Mouse (Mus musculus) adrenal gland, postnatal 10 days (tissue): ENCODE data around the gene Ctsk. TPM values are rescaled to one million over a fixed set of nuclear protein-coding genes. Genes with fewer than 3 reads are reported as not detected.
"Not testable (repeated sequence)": the region's sequence is repeated elsewhere in the genome, so short reads cannot be mapped to it uniquely, and the experiment has no call there.

ENCODE experiments used
- DNase-seq: peaks from one replicate; pipeline ENCODE4 v3.0.0; 2021; ENCODE audit warnings: mixed read lengths
- total RNA-seq, 2 experiments: library from RNA; stranded (reverse); gene quantifications; 2 replicates each; pipeline ENCODE4 v1.2.3; 2021

Ctsk gene
- total RNA-seq, 2 experiments from 2014 or later, result 15.1 to 58.9 TPM

- no peak for DNase-seq
Measured at GRCm38 (mm10) chr3:95524673-95525072, 25.6 kb downstream of the Ctsk start.

- DNase-seq, result no peak
Measured at GRCm38 (mm10) chr3:95526111-95526510, 27.1 kb downstream of the Ctsk start.

- no peak for DNase-seq
Measured at GRCm38 (mm10) chr3:95526622-95527211, 27.7 kb downstream of the Ctsk start, which contains the start of gene Ctss. Gene Ctss, plus strand, starts transcription at chr3:95526786.

GRCm38 (mm10) chr3:95529814-95530213 lies 30.8 kb downstream of the Ctsk start:
- no peak for DNase-seq

- no peak for DNase-seq
Measured at GRCm38 (mm10) chr3:95531025-95531424, 32.0 kb downstream of the Ctsk start.

- DNase-seq, result no peak
Measured at GRCm38 (mm10) chr3:95533364-95533763, 34.3 kb downstream of the Ctsk start.

GRCm38 (mm10) chr3:95534927-95535326 lies 35.9 kb downstream of the Ctsk start:
- no peak for DNase-seq

- DNase-seq, result no peak
Measured at GRCm38 (mm10) chr3:95538936-95539335, 39.9 kb downstream of the Ctsk start.

GRCm38 (mm10) chr3:95539837-95540236 lies 40.8 kb downstream of the Ctsk start:
- DNase-seq, result no peak

- not testable (repeated sequence) for DNase-seq
Measured at GRCm38 (mm10) chr3:95541186-95541585, 42.1 kb downstream of the Ctsk start.

GRCm38 (mm10) chr3:95542171-95542570 lies 43.1 kb downstream of the Ctsk start:
- no peak for DNase-seq

GRCm38 (mm10) chr3:95542981-95543380 lies 43.9 kb downstream of the Ctsk start:
- no peak for DNase-seq

GRCm38 (mm10) chr3:95550176-95550575 lies 51.1 kb downstream of the Ctsk start:
- no peak for DNase-seq

- peak; percentile 12 for DNase-seq
Measured at GRCm38 (mm10) chr3:95553986-95554385, 54.9 kb downstream of the Ctsk start.

Other genes with a start within 250 kb of the Ctsk start
- gene Bnipl, start 248.1 kb upstream of the Ctsk start, total RNA-seq, result under 1 TPM in 1 of 2 experiments, not detected in 1; 0.42 TPM
- gene Mindy1, start 217.9 kb upstream of the Ctsk start, total RNA-seq, result 10 to 100 TPM; 71.2 to 78.1 TPM
- gene Prune1, start 217.2 kb upstream of the Ctsk start, total RNA-seq, result 10 to 100 TPM; 22.2 to 27.9 TPM
- 1 to 10 TPM; 1.1 to 1.3 TPM for gene Anxa9, start 192.1 kb upstream of the Ctsk start, total RNA-seq
- gene Cers2, start 184.5 kb upstream of the Ctsk start, total RNA-seq, result 100 to 1,000 TPM; 138 to 147 TPM
- 10 to 100 TPM; 23.8 to 30.8 TPM for gene Setdb1, start 142.1 kb upstream of the Ctsk start, total RNA-seq
- not detected for gene 4930558C23Rik, start 96.4 kb upstream of the Ctsk start, total RNA-seq
- 10 to 100 TPM; 53.4 to 64.5 TPM for gene Arnt, start 64.9 kb upstream of the Ctsk start, total RNA-seq
- gene Ctss, start 27.5 kb downstream of the Ctsk start, total RNA-seq, result 10 to 100 TPM; 18.8 to 23.5 TPM
- not detected for gene Hormad1, start 60.4 kb downstream of the Ctsk start, total RNA-seq
- 10 to 100 TPM; 31.9 to 35.4 TPM for gene Golph3l, start 89.7 kb downstream of the Ctsk start, total RNA-seq
- 10 to 100 TPM; 67.8 to 68.1 TPM for gene Ensa, start 125.7 kb downstream of the Ctsk start, total RNA-seq
- 100 to 1,000 TPM; 116 to 144 TPM for gene Mcl1, start 159.5 kb downstream of the Ctsk start, total RNA-seq
- gene Adamtsl4, start 188.7 kb downstream of the Ctsk start, total RNA-seq, result 10 to 100 TPM; 13.3 to 13.4 TPM
- 100 to 1,000 TPM; 139 to 162 TPM for gene Ecm1, start 240.3 kb downstream of the Ctsk start, total RNA-seq